Mouse (Mus musculus): ENCODE results near the gene Gpc6.
"Not testable (repeated sequence)": the region's sequence is repeated elsewhere in the genome, so short reads cannot be mapped to it uniquely, and the experiment has no call there.

Gene Gpc6

DNA sequence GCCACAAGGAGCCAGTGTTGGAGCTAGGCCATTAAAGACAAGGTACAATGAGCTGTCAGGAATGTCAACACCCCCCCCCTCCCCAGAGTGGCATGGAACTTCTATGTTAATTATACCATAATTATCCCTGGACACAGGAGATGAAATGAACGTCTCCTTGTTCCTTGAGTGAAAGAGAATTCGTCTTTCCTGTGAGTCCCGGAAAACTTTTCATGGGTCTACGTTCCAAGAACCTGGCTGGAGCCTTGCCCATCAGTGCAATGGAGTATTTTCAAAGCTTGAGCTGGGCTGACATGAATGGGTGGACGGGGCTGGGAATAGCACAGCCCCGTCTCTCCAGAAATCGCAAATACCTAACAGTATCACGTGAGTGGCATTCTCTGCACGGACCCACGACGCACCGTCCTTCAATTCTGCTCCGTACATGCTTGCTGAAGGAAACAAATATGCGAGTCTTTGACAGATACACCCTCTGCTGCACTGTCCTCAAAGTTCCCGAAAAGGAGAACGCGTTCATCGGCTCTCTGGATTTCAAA, 444.3 kb downstream of the Gpc6 start:
- no peak for DNase-seq (ENCODE audit: low spot score)

DNA sequence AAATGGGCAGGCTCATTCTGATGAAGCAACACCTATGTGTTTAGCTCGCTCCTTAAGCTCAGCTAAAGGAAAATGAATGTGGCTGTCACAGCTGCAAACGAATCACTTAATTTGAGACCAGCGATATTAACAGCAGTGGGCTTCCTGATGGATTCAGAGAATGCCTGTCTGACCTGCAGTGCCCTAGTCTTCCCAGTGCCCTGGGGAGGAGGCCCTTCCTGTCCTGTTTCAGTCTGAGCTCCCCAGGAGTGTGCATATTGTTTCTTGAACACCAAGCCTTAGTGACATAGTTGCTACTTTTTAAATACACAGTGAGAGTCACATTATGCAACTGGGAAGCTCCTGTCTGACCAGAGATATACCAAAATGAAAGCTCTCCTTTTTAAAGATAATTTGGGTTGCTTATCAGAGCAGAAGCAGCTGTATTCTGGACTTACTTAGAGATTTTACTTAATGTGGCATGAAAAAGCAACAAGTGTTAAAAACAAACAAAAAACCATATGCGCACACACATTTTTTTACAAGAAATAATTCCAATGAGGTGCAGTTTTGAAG, 451.8 kb downstream of the Gpc6 start:
- no peak for DNase-seq (ENCODE audit: low spot score)

GRCm38 (mm10) chr14:117379979-117380378, 454.9 kb downstream of the Gpc6 start:
- DNase-seq (ENCODE audit: low spot score) = no peak

DNA sequence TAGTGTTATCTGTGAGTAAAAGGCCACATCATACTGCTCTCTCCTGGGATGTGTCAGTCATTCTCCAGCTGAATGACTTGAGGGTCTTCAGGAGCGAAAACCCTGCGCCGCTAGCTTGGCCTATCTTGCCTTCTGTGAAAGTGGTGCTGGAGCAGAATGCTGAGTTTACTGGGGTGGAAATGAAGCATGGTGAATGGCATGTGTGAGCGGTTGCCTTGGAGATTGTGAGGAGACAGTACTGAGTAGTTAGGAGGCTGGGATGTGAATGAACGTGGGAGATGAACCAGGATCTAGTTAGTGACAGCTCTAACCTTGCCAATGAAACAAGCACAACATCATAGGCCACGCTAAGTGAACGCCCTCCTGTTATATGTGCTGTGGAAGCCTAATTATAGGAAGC, 458.1 kb downstream of the Gpc6 start:
- no peak for DNase-seq (ENCODE audit: low spot score)

DNA sequence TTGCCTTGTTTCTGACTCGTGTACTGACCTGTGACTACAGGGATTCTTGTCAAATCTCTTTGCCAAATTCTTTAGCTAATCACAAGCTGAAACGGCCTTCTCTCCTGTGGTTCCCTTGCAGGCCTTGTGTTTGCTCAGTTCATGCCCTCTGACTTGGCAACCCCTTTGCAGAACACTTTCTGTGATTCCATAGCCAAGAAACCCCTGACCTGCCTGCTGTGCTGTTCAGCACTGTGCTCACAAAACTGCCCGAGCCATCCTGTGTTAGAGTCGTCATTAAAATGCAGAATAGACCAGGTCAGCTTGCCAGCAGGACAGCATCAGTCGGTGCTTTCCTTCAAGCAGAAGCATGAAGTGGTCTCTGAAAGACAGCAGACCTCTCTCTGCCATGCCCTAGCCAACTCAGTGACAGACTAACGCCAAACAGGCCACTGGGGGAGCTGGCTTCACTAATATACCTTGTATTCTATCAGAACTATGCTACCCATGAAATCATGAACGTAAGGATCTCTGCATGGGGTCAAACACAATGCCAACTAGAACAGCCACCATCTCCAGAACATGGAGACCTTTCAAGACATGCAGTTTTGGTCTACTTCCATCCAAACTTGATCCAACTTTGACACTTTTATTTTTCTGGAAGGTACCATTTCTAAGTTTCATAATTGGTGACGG, 459.1 kb downstream of the Gpc6 start:
- no peak for DNase-seq (ENCODE audit: low spot score)

DNA sequence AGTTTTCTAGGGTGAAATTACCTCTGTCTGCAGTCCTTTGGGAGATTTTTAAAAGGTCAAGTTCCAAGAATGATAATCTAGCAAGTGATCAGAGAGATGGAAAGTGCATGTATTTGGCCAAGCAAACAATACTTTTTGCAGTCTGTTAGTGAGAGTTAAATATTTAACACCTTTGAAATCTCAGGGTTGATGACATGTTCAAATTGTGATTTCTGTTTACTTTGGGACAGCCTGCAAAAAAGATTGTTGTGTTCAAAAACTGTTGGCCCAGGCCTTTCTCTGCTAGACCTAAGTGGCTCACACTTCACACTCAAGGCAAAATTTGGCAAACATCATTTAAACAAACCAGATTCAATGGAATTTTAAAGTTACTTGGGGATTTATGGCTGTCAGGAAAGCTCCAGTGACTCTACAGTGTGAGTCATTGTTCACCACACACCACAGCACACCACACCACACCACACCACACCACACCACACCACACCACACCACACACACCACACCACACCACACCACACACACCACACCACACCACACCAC, 460.7 kb downstream of the Gpc6 start:
- DNase-seq (ENCODE audit: low spot score) = no peak

- no peak for DNase-seq (ENCODE audit: low spot score)
Observed at GRCm38 (mm10) chr14:117390794-117391320, 465.7 kb downstream of the Gpc6 start.

DNA sequence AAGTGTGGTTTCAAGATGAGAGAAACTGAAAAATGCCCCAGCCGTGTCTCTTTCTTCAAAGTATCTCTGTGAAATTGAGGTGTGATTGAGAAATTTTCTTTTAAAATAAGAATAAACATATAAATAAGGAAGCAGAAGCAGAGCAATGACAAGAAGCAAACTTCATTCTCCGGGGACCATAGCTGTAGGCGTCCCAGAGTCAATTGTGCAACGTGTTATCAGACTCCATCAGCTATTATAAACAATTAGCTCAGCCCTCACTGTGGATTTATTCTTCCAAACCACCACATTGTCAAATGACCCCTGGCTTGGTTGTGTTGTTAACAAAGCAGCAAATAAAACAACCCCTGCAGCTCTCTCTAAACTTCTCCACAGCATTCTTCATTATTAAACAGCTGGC, 466.3 kb downstream of the Gpc6 start:
- no peak for DNase-seq (ENCODE audit: low spot score)

GRCm38 (mm10) chr14:117397165-117397564, 472.1 kb downstream of the Gpc6 start:
- DNase-seq (ENCODE audit: low spot score) = no peak

GRCm38 (mm10) chr14:117407824-117408524, 482.9 kb downstream of the Gpc6 start:
- DNase-seq (ENCODE audit: low spot score) = no peak

DNA sequence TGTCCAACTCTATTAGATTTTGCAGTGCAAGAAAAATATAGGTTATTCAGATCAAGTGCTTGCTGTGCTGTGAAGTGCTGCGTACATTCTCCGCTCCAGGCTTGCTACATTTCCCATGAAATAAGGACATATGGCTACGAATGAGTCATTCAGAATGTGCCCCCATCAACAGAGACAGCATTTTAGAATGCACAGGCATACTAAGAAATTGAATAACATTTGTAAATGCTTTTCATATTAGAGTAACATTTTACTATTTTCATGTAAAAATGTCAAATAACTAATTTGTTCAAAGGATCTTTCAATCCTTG, 483.4 kb downstream of the Gpc6 start:
- no peak for DNase-seq (ENCODE audit: low spot score)

DNA sequence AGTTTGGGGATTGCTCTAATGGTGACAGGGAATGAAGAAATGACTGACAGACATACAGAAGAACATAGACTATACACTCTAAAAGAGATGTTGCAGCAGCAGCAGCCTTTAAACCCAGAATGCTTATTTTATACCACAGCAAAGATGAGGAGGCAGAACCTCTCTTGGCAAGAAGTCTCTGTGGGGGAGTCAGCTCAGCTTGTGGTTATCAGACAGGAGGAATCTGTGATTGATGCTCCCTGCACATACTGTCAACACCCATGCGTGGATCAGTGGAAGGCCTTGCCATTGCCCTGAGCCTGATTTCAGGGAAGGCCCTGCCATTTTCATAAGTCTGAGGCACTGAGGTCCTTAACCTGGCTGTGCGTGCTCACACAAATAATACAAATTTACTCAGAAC, 484.7 kb downstream of the Gpc6 start:
- DNase-seq (ENCODE audit: low spot score) = no peak

- DNase-seq (ENCODE audit: low spot score) = no peak
Observed at GRCm38 (mm10) chr14:117410511-117410910, 485.4 kb downstream of the Gpc6 start.

DNA sequence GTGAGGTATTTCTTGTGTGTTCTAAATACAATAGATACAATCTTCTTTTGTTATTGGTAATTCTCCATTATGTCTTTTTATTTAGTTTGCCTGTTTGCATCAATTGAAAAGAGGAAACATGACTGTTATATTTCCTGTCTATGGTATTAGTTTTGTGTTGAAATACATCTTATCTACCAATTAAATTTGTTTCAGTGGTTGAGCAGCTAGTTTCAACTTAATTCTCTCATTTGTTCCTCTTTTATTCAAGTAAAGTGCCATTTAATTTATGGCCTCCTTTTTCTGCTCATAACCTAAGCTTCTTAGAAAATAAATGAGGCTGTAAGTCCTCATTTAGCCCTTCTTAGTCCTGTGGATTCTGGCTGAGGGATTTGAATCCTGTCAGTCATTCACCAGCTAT, 489.9 kb downstream of the Gpc6 start:
- DNase-seq (ENCODE audit: low spot score) = no peak

DNA sequence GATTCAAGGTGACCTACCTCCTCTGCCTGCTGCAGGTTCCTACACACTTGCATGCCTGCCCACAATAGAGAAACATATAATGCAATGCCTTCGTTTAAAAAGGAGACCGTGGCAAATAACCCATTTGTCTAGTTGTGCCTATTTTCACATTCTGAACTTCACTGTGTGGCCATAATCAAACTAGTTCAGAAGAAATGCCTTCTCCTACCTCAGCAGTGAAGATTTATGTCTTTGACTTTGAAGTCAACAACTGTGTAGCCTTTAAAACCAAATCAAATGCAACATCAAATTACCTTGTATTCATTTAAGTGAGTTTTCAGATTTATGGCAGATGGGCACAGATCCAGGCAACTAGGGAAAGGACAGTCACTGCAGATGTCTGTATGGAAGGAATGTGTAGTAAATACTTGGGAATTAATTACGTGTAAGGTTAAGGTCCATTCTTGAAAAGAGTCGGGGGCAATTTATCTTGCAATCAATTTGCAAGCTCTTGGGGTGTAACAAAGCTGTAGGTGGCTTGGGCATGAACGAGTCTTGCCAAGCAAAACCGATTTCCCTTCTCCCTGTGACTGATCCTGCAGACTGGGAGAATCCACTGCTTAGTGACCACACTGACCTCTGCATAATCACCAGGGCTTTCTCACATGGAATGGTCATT, 494.6 kb downstream of the Gpc6 start:
- no peak for DNase-seq (ENCODE audit: low spot score)

GRCm38 (mm10) chr14:117421170-117421569, 496.1 kb downstream of the Gpc6 start:
- DNase-seq (ENCODE audit: low spot score) = no peak

DNA sequence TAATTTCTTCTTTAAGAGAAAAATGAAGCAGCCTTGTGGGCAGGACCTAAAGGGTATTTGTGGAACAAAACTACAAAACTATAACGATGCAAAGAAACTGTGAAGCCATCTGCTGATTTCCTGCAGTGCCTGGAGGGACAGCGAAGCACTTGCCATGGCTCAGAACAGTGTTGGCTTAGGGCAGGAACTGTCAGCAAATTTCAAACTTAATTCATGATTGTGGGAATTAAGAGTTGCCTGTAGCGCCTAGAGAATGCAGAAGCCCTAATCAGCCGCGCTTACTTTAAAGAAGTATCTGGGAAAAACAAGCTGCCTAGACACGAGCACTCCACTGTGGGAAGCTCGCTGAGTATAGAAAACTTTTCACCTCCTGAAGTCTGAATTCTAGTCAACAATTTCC, 501.0 kb downstream of the Gpc6 start:
- no peak for DNase-seq (ENCODE audit: low spot score)

- DNase-seq (ENCODE audit: low spot score) = no peak
Observed at GRCm38 (mm10) chr14:117427776-117428175, 502.7 kb downstream of the Gpc6 start.

DNA sequence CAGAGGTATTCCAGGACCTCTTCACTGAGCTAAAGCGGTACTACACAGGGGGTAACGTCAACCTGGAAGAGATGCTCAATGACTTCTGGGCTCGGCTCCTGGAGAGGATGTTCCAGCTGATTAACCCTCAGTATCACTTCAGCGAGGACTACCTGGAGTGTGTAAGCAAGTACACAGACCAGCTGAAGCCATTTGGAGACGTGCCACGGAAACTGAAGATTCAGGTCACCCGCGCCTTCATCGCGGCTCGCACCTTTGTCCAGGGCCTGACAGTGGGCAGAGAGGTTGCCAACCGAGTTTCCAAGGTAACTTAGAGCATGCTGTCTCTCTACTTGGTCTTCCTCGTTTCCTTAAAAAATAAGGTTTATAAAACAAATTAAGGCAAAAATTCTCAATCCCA, 510.6 kb downstream of the Gpc6 start:
- DNase-seq (ENCODE audit: low spot score) = no peak

DNA sequence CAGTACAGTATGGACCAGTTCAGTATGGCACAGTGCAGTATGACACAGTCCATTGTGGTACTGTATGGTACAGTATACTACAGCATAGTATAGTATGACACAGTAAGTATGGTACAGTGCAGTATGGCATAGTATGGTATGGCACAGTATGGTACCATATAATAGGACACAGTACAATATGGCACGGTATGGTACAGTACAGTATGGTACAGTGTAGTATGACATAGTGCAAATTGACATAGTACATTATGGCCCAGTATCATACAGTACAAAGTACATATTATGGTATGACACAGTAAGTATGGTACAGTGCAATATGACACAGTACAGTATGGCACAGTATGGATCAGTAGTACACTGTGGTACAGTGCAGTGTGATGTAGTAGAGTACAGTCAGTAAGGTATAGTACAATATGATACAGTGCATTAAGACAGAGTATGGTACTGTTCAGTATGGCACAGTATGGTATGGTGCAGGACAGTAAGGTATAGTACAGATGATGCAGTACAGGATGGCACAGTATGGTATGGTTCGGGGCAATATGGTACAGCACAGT, 521.6 kb downstream of the Gpc6 start:
- DNase-seq (ENCODE audit: low spot score) = not testable (repeated sequence)

DNA sequence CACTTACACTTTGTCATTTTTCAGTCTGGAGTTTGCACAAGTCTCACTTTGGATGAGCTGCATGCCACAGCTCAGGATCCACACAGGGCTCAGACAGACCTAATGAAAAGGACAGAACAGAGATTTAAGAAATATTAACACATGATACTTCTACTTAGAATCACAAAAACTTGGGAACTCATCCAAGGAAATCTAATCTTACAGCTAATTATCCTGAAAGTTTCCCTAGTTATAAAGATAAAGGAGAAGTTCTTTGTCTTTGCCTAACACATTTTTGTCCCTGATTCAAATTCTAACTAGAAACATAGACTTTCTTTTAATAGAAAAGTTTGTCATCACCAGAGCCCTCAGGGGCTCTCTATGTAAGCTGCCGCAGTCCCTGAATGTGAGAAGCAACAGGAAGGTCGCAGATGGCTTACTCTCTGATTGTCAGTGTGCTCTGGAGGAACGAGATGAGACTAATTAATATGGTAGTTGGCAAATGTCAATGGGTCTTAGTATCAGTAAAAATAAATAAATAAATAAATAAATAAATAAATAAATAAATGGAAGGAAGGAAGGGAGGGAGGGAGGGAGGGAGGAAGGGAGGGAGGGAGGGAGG, 526.4 kb downstream of the Gpc6 start:
- DNase-seq (ENCODE audit: low spot score) = no peak

GRCm38 (mm10) chr14:117452150-117452549, 527.0 kb downstream of the Gpc6 start:
- no peak for DNase-seq (ENCODE audit: low spot score)
